7 mouse cellular contexts compared by ENCODE assay signal in the genomic region with DNA sequence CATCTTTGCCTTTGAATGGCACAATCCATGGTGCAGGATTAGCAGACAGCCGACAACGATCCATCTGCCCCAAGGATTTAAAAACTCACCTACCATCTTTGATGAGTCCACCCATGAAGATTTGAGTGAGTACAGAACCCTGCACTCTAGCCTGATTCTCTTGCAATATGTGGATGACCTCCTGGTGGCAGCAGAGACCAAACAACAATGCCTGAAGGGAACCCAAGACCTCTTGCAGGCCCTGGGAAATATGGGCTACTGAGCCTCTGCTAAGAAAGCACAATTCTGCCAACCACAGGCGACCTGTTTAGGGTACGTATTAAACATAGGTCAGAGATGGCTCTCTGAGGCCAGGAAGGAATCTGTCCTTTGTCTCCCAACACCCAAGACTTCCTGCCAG. TPM values are rescaled to one million over a fixed set of nuclear protein-coding genes. Genes with fewer than 3 reads are reported as not detected.
DNase-seq lines count a peak whose midpoint lies in the region; ATAC-seq lines count a peak whose summit lies in the region.

No protein-coding gene starts in this region.

- no peak overlapping the region for H3K4me3 ChIP-seq in intestine, embryonic 16.5 days (ENCODE audit: low read length)
- no peak overlapping the region for H3K4me3 ChIP-seq in midbrain, embryonic 15.5 days

- H3K36me3 ChIP-seq in intestine, embryonic 16.5 days (ENCODE audit: control insufficient read depth, insufficient read depth, low read length) = no peaks in the 10 kb centered on the region
- H3K36me3 ChIP-seq in midbrain, embryonic 15.5 days (replicated peaks) = no peaks in the 10 kb centered on the region

- H3K27ac ChIP-seq in intestine, embryonic 16.5 days (ENCODE audit: low read length) = no peak overlapping the region
- no peak overlapping the region for H3K27ac ChIP-seq in midbrain, embryonic 15.5 days

- H3K9ac ChIP-seq in intestine, embryonic 16.5 days (ENCODE audit: low read depth, low read length) = no peak overlapping the region
- H3K9ac ChIP-seq in midbrain, embryonic 15.5 days = no peak overlapping the region

- no peaks in the 10 kb centered on the region for H3K27me3 ChIP-seq in intestine, embryonic 16.5 days (replicated peaks; ENCODE audit: control insufficient read depth, insufficient read depth, low read length)
- H3K27me3 ChIP-seq in midbrain, embryonic 15.5 days (replicated peaks) = no peaks in the 10 kb centered on the region

- no peaks in the 10 kb centered on the region for H3K9me3 ChIP-seq in intestine, embryonic 16.5 days (ENCODE audit: control insufficient read depth, low read length)
- H3K9me3 ChIP-seq in midbrain, embryonic 15.5 days = no peaks in the 10 kb centered on the region

- no peaks in the 10 kb centered on the region for H3K4me1 ChIP-seq in intestine, embryonic 16.5 days (ENCODE audit: control insufficient read depth, insufficient read depth, low read length)
- no peaks in the 10 kb centered on the region for H3K4me1 ChIP-seq in midbrain, embryonic 15.5 days

- 26% methylated on average over 4 of the region's 4 CpGs for WGBS in intestine, embryonic 16.5 days
- 31% methylated on average over 4 of the region's 4 CpGs for WGBS in midbrain, embryonic 15.5 days

- intact Hi-C loops in left cerebral cortex, postnatal 14 days (cut with DNase I) = loop anchor here (10.0 kb wide), 1 partner anchor 341 kb away; no protein-coding TSS in a partner anchor

- no peak overlapping the region for H3K4me2 ChIP-seq in intestine, embryonic 16.5 days (ENCODE audit: low read depth, low read length)
- H3K4me2 ChIP-seq in midbrain, embryonic 15.5 days = no peak overlapping the region

- peak; percentile 68 for ATAC-seq in intestine, embryonic 16.5 days
- ATAC-seq in midbrain, embryonic 15.5 days (replicated peaks) = peak; percentile 48

- peak; percentile 82 for DNase-seq in adipocyte (ENCODE audit: low spot score)
- peak; percentile 88 to 95 for DNase-seq in cerebellum, postnatal 36 days
- peak; percentile 84 for DNase-seq in gastrocnemius, adult 18-20 months (ENCODE audit: low spot score)
- DNase-seq in left cerebral cortex, postnatal 14 days (ENCODE audit: low spot score in 2 of 2) = peak; percentile 78 to 86
- DNase-seq in spleen, adult 18-20 months = peak; percentile 60 to 86

RNA-seq across cellular contexts. Expression of gene Nub1, which starts 11.1 kb away (rescaled TPM):
- 10 to 100 TPM; 31.1 to 33.2 TPM for total RNA-seq in gastrocnemius, adult 18-20 months (2021)
- polyA plus RNA-seq in intestine, embryonic 16.5 days (2015; fragmentation: Nextera tagmentation; extraction: Ambion mirVana) = 26.7 and 28.1 TPM in 2 replicates
- 10 to 100 TPM; 67.5 to 73.9 TPM for total RNA-seq in left cerebral cortex, postnatal 14 days (2021)
- 47.5 and 48.7 TPM in 2 replicates for polyA plus RNA-seq in midbrain, embryonic 15.5 days (2015; fragmentation: Nextera tagmentation; extraction: Ambion mirVana)

RNA-seq across cellular contexts. Expression of gene Smarcd3, which starts 50.0 kb away (rescaled TPM):
- total RNA-seq in gastrocnemius, adult 18-20 months (2021) = 100 to 1,000 TPM; 199 to 207 TPM
- 9.5 and 10.0 TPM in 2 replicates for polyA plus RNA-seq in intestine, embryonic 16.5 days (2015; fragmentation: Nextera tagmentation; extraction: Ambion mirVana)
- total RNA-seq in left cerebral cortex, postnatal 14 days (2021) = 100 to 1,000 TPM; 102 to 110 TPM
- polyA plus RNA-seq in midbrain, embryonic 15.5 days (2015; fragmentation: Nextera tagmentation; extraction: Ambion mirVana) = 182 and 186 TPM in 2 replicates

RNA-seq across cellular contexts. Expression of gene Wdr86, which starts 56.3 kb away (rescaled TPM):
- not detected for total RNA-seq in gastrocnemius, adult 18-20 months (2021)
- polyA plus RNA-seq in intestine, embryonic 16.5 days (2015; fragmentation: Nextera tagmentation; extraction: Ambion mirVana) = 6.8 and 8.4 TPM in 2 replicates
- 1 to 10 TPM; 1.1 to 1.3 TPM for total RNA-seq in left cerebral cortex, postnatal 14 days (2021)
- 6.7 and 8.6 TPM in 2 replicates for polyA plus RNA-seq in midbrain, embryonic 15.5 days (2015; fragmentation: Nextera tagmentation; extraction: Ambion mirVana)
